Mouse (Mus musculus) embryonic fibroblast, embryonic 13.5 days (primary cell): ENCODE data around the gene Atp1a3.

Experiments
- CTCF ChIP-seq: IDR thresholded peaks from 2 replicates; pipeline ENCODE4 v1.5.1; 2011; ENCODE audit warnings: mild to moderate bottlenecking, control low read depth, low read length, moderate library complexity, borderline replicate concordance; ENCODE audit not compliant: insufficient read depth
- POLR2A ChIP-seq: IDR thresholded peaks from 2 replicates; pipeline ENCODE4 v1.6.1; 2011; ENCODE audit warnings: low read depth, mild to moderate bottlenecking, control low read depth, low read length, moderate library complexity

DNA sequence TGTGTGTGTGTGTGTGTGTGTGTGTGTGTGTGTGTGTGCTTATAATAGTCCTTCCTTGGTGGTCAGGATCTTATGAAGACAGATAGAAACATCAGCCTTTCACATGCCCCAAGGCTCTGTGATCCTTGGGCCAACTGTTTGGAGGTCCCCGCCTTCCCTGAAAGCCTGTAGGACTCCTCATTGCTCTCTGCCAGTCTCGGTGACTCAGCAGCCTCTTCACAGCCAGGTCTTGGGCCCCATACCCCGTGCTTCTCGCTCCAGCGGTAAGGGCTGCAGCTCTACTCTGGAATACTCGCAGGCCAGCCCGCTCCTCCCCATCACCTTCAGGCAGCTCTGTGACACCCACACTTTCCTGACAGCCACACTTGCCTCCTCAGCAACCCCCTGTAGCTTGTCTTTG lies 20.7 kb upstream of the Atp1a3 start:
- no peak for TF ChIP-seq POLR2A
- no peak for TF ChIP-seq CTCF
